Mouse (Mus musculus) midbrain, embryonic 10.5 days (tissue): ENCODE results near the gene M1ap. TPM values are rescaled to one million over a fixed set of nuclear protein-coding genes. Genes with fewer than 3 reads are reported as not detected.

Experiments
- DNase-seq: peaks from one replicate; pipeline ENCODE4 v3.0.0-alpha.2; 2017; ENCODE audit warnings: low spot score
- H3K27ac ChIP-seq: fragments of 300-500 bp; sonication (generic); replicated peaks from 2 replicates; pipeline ENCODE4 v1.5.1; 2016; ENCODE audit warnings: mild to moderate bottlenecking
- H3K27me3 ChIP-seq: fragments of 300-500 bp; sonication (generic); 2 replicates; pipeline ENCODE4 v1.6.1; 2016; ENCODE audit warnings: low read depth, mild to moderate bottlenecking; ENCODE audit not compliant: poor library complexity, severe bottlenecking
- H3K36me3 ChIP-seq: fragments of 300-500 bp; sonication (generic); 2 replicates; pipeline ENCODE4 v1.6.1; 2016; ENCODE audit warnings: mild to moderate bottlenecking, moderate library complexity
- H3K4me1 ChIP-seq: fragments of 300-500 bp; sonication (generic); 2 replicates; pipeline ENCODE4 v1.6.1; 2016
- H3K4me3 ChIP-seq: fragments of 300-500 bp; sonication (generic); 2 replicates; pipeline ENCODE4 v1.5.1; 2016; ENCODE audit warnings: mild to moderate bottlenecking, moderate library complexity
- H3K9me3 ChIP-seq: fragments of 300-500 bp; sonication (generic); replicated peaks from 2 replicates; pipeline ENCODE4 v1.6.1; 2016; ENCODE audit warnings: mild to moderate bottlenecking
- WGBS: fragments of 180-500 bp; shearing (Covaris S2); methylation state at CpG from one replicate; pipeline ENCODE4 v1.1.7; 2016; 5-methylcytosine and 5-hydroxymethylcytosine counted together
- polyA plus RNA-seq: library from polyadenylated mRNA; unstranded; fragments of >200 nt; fragmentation: Nextera tagmentation; extraction: Ambion mirVana; gene quantifications from 2 replicates; pipeline ENCODE4 v1.2.1, GENCODE M21; 2016

The M1ap gene
- polyA plus RNA-seq, 1 experiment from 2014 or later: 0.23 TPM

DNA sequence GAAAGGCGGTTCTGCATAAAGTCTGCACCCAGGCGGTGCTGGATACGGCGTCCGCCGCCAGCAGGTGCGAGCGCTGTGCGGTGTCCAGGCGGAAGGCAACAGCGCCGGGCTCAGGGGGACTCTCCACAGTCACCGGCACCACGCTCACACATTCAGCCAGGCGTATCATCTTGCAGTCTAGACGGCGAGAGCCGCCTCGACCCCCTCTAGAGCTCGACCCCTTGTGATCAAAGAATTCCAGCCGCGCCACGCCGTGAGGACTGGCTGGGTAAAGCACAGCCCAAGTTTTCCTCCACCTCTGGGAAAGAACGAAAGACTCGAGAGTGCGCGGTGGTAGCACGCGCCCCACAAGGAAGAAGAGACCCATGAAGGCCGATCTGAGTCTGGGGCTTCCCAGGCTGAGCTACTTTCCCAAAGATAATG is 86.1 kb downstream of the M1ap start:
- WGBS: 0% methylated on average over 31 of the region's 31 CpGs
- H3K27me3 ChIP-seq: peaks cover 93% of the 10 kb centered on the region
- peak overlapping the region; percentile 84 for H3K27ac ChIP-seq

DNA sequence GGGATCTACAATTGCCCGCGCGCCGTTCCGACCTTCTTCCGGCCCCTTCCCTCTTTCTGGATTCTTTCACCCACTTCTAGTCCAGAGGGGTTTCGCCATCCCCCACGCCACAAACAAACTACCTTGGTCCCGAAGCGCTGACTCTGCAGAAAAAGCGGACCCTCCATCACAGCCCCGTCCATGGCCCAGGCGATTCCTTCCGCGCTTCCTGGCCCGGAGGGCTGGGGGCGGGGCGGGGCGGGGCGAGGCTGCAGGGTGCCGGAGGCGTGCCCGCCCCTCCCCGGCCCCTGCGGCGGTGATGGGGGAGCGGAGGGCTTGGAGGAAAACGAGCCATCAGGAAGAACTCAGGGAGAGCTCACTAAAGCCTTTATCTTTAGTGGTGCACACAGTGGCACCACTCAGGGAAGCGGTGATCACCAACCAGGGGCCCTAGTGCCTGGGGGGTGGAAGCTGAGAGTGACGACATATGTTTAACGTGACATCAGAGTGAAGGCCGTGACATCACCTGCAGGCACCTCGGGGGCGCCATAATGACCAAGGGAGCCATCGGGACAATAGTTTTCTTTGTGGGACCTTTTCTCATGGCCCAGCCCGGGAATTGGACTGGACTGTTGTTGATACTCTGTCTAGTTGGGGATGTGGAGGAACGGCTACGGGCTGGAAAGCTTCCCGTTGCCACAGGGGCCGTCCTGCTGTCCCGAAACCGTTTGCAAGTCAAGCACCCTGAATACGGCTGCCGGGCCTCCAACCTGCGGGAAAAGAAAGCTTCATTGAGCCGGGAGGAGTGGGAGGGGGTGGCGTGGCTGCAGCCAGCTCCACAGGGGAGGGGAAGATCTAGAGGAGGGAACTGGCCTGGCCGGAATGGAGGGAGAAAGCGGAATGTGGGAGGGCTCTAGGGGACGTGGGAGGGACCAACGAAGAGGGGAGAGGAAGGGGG is 86.8 kb downstream of the M1ap start, which contains the start of the genes Dok1 and Loxl3:
Gene Dok1 (minus strand): TSS at position 223 of the 937 bp plus-strand sequence.
Gene Loxl3 (plus strand): TSS at position 925 of the 937 bp plus-strand sequence.
- Histone ChIP-seq H3K27ac (peak within 1 kb of the TSS; percentile 84), H3K9me3 (no peaks in the 10 kb centered on the region), H3K4me3 (peak within 1 kb of the TSS; percentile 60), H3K36me3 (0 out of 2 replicates have a peak, but pooled peaks cover 5% of the 10 kb centered on the region), H3K4me1 (peaks cover 56% of the 10 kb centered on the region), H3K27me3 (peaks cover 92% of the 10 kb centered on the region)
- DNase-seq: peak; percentile 79
- WGBS: under 1% methylated on average over 51 of the region's 51 CpGs

More for the DNA sequence above, 86.1 kb downstream of the M1ap start:
- peaks cover 51% of the 10 kb centered on the region for H3K4me1 ChIP-seq
- peak; percentile 68 for DNase-seq
- H3K4me3 ChIP-seq: peak overlapping the region; percentile 60
- H3K9me3 ChIP-seq: no peaks in the 10 kb centered on the region
- H3K36me3 ChIP-seq: 0 out of 2 replicates have a peak, but pooled peaks cover 5% of the 10 kb centered on the region

DNA sequence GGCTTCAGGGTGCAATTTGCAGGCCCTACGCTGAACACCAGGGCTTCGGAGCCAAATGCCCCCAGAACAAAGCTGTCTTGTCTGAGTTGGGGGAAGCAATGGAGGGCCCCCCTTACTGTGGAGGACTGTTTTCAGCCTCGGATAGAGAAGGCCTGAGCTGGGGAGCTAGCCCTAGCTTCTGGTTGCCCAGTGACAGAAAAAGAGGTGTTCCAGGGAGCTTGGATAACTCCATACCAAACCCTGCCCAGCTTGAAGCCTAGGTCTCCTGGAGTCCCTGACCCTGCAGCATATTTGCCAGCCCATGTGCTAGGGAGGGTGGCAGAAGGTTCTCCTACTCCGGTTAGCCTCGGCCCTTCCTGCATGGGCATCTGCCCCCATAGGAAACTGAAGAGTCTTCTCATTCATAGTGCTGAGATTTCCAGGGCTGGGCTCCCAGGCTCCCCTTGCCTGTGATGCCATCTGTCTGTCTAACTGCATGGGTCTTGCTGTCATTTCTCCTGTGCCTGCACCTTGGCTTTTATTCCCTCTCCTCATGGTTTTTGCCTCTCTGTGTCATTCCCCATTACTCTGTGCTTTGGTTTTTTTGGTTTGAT is 87.9 kb downstream of the M1ap start:
- Histone ChIP-seq H3K27me3 (peaks cover 81% of the 10 kb centered on the region), H3K9me3 (no peaks in the 10 kb centered on the region), H3K27ac (peak overlapping the region; percentile 84), H3K36me3 (0 out of 2 replicates have a peak, but pooled peaks cover 5% of the 10 kb centered on the region), H3K4me1 (peaks cover 59% of the 10 kb centered on the region), H3K4me3 (peak overlapping the region; percentile 60)
- WGBS: 20% methylated on average over 5 of the region's 5 CpGs
- no peak for DNase-seq

DNA sequence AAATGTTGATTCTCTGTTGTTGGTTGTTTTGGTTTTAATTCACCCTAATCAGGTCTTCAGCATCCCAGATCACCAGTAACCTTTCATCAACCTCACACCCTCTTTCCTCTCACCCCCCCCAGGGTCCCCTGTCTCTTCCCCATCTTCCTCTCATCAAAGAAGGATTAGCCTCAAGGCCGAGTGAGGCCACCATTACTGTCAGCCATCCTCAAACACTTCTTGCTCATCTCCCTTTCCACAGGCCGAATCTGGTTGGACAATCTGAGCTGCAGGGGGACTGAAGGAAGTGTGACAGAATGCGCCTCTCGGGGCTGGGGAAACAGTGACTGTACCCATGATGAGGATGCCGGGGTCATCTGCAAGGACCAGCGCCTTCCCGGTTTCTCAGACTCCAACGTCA is 90.5 kb downstream of the M1ap start:
- Histone ChIP-seq H3K4me1 (peaks cover 44% of the 10 kb centered on the region), H3K4me3 (no peak overlapping the region), H3K36me3 (no peaks in the 10 kb centered on the region), H3K9me3 (no peaks in the 10 kb centered on the region), H3K27me3 (peaks cover 55% of the 10 kb centered on the region), H3K27ac (no peak overlapping the region)
- 80% methylated on average over 8 of the region's 8 CpGs for WGBS
- DNase-seq: no peak

DNA sequence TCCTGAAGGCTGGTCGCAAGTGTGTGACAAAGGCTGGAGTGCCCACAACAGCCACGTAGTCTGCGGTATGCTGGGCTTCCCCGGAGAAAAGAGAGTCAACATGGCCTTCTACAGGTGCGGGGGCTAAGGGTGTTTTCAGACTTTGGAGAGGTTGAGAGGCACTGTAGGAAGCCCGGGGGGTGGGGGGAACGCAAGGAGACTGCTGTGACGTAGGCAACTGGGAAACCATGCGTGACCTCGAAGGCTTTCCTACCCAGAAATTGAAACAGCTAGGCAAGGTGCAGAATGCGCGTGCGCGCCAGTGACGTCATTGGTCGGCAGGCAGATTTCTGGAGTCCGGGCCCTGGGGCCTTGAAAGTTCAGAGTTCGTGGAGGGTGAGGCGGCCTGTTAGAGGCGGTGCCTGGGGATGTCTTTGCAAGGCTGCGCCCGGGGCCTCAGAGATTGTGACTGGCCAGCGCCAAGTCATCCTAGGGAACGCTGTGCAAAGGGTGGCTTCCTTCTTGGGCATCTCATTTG is 91.9 kb downstream of the M1ap start:
- H3K4me3 ChIP-seq: peak overlapping the region; percentile 44
- peaks cover 47% of the 10 kb centered on the region for H3K27me3 ChIP-seq
- peak overlapping the region; percentile 76 for H3K27ac ChIP-seq

DNA sequence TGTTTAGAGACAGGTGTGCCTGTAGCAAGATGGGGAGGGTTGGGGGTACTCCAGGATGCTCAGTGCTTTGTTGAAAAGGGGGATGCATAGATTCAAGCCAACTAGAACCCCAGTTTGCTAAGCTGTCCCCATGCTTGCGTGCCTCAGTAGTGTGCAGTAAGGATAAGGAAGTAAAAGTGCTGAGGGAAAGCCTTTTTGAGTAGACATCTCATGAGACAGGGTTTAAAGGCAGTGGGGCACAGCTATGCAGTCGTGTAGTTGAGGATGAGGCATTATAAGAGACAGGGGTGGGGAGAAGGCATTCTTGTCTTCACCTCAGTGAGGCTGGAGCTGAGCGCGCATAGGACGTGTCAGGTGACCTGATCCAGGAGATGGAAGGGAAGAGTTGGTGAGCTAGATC is 93.9 kb downstream of the M1ap start:
- H3K9me3 ChIP-seq: no peaks in the 10 kb centered on the region
- peaks cover 23% of the 10 kb centered on the region for H3K4me1 ChIP-seq
- H3K4me3 ChIP-seq: no peak overlapping the region
- H3K36me3 ChIP-seq: no peaks in the 10 kb centered on the region
- no peak overlapping the region for H3K27ac ChIP-seq
- DNase-seq: no peak
- H3K27me3 ChIP-seq: peaks cover 28% of the 10 kb centered on the region
- WGBS: 76% methylated on average over 5 of the region's 5 CpGs

More for the DNA sequence above, 91.9 kb downstream of the M1ap start:
- Histone ChIP-seq H3K36me3 (no peaks in the 10 kb centered on the region), H3K4me1 (peaks cover 32% of the 10 kb centered on the region), H3K9me3 (no peaks in the 10 kb centered on the region)
- peak; percentile 91 for DNase-seq
- WGBS: 8% methylated on average over 24 of the region's 24 CpGs

DNA sequence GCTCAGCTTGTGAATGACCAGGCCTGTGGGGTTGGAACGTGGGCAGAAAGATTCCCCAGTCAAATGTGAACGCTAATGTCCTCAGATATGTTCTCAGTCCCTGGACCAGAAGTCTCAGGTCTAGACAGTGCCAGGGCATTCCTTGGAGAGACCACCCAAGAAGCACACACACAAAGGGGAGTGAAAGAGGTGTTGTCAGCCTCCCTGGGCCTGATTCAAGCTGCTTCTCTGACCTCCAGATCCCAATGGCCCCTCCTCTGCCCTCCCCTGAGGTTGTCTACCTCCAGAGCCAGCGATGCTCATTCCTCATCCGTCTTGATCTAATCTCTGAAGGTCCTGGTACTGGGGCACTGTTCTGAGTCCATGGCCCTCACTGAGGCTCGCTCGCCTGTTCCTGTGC is 96.9 kb downstream of the M1ap start:
- no peak for DNase-seq
- Histone ChIP-seq H3K36me3 (no peaks in the 10 kb centered on the region), H3K9me3 (no peaks in the 10 kb centered on the region), H3K4me3 (no peak overlapping the region), H3K27me3 (no peaks in the 10 kb centered on the region; the same call in 1 of the 2 replicates), H3K4me1 (peaks cover 17% of the 10 kb centered on the region), H3K27ac (no peak overlapping the region)
- WGBS: 70% methylated on average over 6 of the region's 6 CpGs

DNA sequence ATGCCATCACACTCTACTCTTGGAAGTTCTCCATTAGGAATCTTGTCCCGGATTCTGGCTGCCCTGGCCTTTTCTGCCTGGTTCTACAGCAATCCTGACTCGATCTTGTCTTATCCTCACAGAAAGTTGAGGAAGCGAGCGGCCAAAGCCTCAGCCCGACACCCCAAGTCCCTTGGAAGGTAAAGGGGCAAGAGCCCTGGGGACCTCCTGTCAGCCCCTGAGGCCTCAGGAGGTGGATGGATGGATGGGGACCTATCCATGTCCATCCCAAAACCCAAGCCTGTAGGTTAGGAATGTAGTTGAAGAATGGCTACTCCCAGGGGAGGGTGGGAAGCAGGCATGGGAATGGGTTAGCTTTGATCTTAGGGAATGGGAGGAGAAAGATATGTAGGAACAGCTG is 97.3 kb downstream of the M1ap start:
- DNase-seq: no peak
- Histone ChIP-seq H3K4me1 (peaks cover 13% of the 10 kb centered on the region), H3K27ac (no peak overlapping the region), H3K9me3 (no peaks in the 10 kb centered on the region), H3K36me3 (no peaks in the 10 kb centered on the region), H3K27me3 (no peaks in the 10 kb centered on the region; the same call in 1 of the 2 replicates), H3K4me3 (no peak overlapping the region)
- WGBS: 89% methylated on average over 5 of the region's 5 CpGs

DNA sequence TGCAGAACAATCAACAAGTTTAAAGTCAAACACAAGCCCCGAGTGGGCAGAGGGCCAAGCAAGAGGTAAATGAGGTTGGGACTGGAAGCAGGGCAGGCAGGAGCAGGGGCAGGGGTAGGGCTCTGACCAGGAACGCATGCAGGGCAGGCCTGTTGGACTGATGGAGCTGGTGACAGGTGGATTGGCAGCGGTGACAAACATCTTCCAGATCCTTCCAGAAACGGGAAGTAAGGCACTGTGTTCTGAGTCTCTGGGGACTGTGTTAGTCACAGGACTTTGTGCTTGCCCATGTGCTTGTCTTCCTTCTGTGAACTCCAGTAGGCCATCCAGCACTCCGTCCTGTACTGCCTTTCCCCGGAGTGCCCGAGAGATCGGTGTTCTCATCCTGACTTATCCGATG is 98.0 kb downstream of the M1ap start:
- no peaks in the 10 kb centered on the region; the same call in 1 of the 2 replicates for H3K27me3 ChIP-seq
- H3K4me1 ChIP-seq: peaks cover 12% of the 10 kb centered on the region
- no peaks in the 10 kb centered on the region for H3K9me3 ChIP-seq
- no peak overlapping the region for H3K27ac ChIP-seq
- WGBS: 83% methylated on average over 9 of the region's 9 CpGs
- no peaks in the 10 kb centered on the region for H3K36me3 ChIP-seq
- H3K4me3 ChIP-seq: no peak overlapping the region
- DNase-seq: no peak

DNA sequence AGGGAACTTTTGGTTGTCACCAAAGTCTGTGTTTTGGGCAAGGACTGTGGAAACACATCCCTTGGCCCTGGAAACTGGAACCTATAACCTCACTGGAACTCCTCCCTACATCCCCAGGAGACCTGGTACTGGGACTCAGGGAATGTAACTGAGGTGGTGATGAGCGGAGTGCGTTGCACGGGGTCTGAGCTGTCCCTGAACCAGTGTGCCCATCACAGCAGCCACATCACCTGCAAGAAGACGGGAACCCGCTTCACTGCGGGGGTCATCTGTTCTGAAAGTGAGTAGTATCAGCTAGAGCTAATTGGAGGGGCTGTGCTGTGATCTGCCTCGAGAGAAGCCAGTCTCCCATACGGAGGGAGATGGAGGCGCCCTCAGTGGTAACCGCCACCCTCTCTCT is 102.7 kb downstream of the M1ap start:
- no peak overlapping the region for H3K27ac ChIP-seq
- H3K4me3 ChIP-seq: no peak overlapping the region
- WGBS: 78% methylated on average over 10 of the region's 10 CpGs
- no peaks in the 10 kb centered on the region for H3K9me3 ChIP-seq
- H3K4me1 ChIP-seq: peaks cover 26% of the 10 kb centered on the region
- H3K36me3 ChIP-seq: peaks cover 27% of the 10 kb centered on the region
- H3K27me3 ChIP-seq: no peaks in the 10 kb centered on the region
- no peak for DNase-seq

DNA sequence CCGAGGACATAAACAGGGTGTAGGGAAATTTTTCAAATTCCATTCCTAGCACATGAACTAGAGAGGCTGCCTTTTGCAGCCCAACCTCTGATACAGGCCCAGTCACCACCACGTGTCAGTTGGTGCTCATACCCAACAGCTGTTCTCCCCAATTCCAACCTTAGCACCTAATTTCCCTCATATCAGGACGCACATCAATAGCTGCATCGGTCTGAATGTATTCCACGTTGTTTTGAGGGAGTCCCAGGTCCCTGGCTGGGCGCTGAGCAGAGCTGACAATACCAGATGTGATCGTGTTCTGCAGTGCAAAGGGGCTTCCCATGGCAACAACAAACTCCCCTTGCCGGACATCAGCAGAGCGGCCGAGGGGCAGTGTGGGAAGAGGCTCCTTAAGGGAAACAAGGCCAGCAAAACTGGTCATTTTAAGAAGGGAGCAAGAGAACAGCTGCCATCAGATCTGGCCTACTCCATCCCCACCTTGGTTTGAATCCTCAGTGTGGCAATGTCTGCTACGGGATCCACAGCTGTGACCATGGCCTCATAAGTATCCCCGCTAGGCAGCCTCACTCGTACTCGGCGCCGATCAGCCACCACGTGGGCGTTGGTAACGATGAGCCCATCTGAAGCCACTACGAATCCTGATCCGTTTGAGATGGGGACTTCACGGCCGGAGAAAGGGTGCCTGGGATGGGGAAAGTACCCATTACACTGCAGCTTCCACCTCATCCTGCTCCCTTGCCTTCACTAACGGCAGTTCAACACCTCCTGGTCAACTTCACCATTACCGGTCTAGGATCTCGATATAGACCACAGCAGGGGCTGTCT is 106.6 kb downstream of the M1ap start:
- DNase-seq: peak; percentile 62
- peak overlapping the region; percentile 91 for H3K27ac ChIP-seq
- peaks cover 37% of the 10 kb centered on the region for H3K4me1 ChIP-seq
- no peaks in the 10 kb centered on the region for H3K9me3 ChIP-seq
- 3% methylated on average over 26 of the region's 26 CpGs for WGBS
- no peaks in the 10 kb centered on the region for H3K27me3 ChIP-seq
- H3K4me3 ChIP-seq: peak overlapping the region; percentile 97
- H3K36me3 ChIP-seq: peaks cover 51% of the 10 kb centered on the region
